ENCODE assay signal across 21 mouse cellular contexts in the genomic region with DNA sequence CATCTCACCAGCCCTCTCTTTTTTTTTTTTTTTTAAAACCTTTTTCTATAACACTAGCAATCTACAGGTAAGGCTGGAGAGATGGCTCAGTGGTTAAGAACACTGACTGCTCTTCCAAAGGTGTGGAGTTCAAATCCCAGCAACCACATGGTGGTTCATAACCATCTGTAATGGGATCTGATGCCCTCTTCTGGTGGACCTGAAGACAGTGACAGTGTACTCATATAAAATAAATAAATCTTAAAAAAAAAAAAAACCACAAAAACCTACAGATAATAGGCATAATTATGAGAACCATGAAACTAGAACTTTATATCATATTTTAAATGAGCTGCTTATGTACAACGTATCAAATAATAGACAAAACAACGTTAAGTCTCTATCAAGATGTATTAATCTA.
DNase-seq lines count a peak whose midpoint lies in the region; ATAC-seq and TF ChIP-seq lines count a peak whose summit lies in the region.
"Had no signal": no experiment of that assay in that cellular context is flagged by ENCODE, and none has a peak within 500 bp of the region (broad histone marks: within the 10 kb centered on the region; RNA-seq: fewer than 3 reads in every experiment).

No protein-coding gene starts in this region.

- H3K36me3 ChIP-seq in heart, postnatal 0 days (replicated peaks; ENCODE audit: control insufficient read depth, insufficient read depth, low read length), result no peaks in the 10 kb centered on the region
- no peaks in the 10 kb centered on the region for H3K36me3 ChIP-seq in liver, postnatal 0 days (replicated peaks; ENCODE audit: insufficient read depth, low read length)
- peaks cover 0 to 17% of the 10 kb centered on the region in 2 experiments; a peak in 2 of 4 replicates for H3K36me3 ChIP-seq in MEL (ENCODE audit: control insufficient read depth in 1 of 2, insufficient read depth in 2 of 2, low read length in 2 of 2)
- H3K36me3 ChIP-seq: embryonic facial prominence, embryonic 13.5 days; forebrain, embryonic 12.5 days; hindbrain, embryonic 10.5 days; hindbrain, embryonic 15.5 days had no signal

- no peaks in the 10 kb centered on the region for H3K27me3 ChIP-seq in heart, postnatal 0 days (ENCODE audit: control insufficient read depth, insufficient read depth, low read length)
- H3K27me3 ChIP-seq in liver, postnatal 0 days (ENCODE audit: insufficient read depth, low read length), result no peaks in the 10 kb centered on the region
- H3K27me3 ChIP-seq in MEL (ENCODE audit: control insufficient read depth in 1 of 2, insufficient read depth in 2 of 2, low read length in 2 of 2), result no peaks in the 10 kb centered on the region
- H3K27me3 ChIP-seq: hindbrain, embryonic 15.5 days had no signal

- 0 out of 2 replicates have a peak, but pooled peaks have one; percentile 9 for TF ChIP-seq CTCF in heart, postnatal 0 days (IDR thresholded peaks at IDR 0.05; ENCODE audit: low read depth)
- peak; percentile 24 for TF ChIP-seq CTCF in liver, postnatal 0 days (IDR thresholded peaks at IDR 0.05; ENCODE audit: low read depth)
- TF ChIP-seq CTCF in MEL (IDR thresholded peaks at IDR 0.05 in 2 of 3, conservative IDR thresholded peaks at IDR 0.05 in 1 of 3; ENCODE audit: control insufficient read depth in 1 of 3, insufficient read depth in 1 of 3, low read depth in 2 of 3, low read length in 3 of 3, poor library complexity in 1 of 3, severe bottlenecking in 1 of 3), result peak in 1 of 3 experiments; percentile 48; a peak in 3 of 6 replicates

- H3K27ac ChIP-seq in heart, postnatal 0 days (ENCODE audit: low read depth), result no peak overlapping the region
- no peak overlapping the region for H3K27ac ChIP-seq in liver, postnatal 0 days (ENCODE audit: low read depth)
- H3K27ac ChIP-seq in MEL (ENCODE audit: control insufficient read depth, low read depth, low read length), result no peak overlapping the region
- H3K27ac ChIP-seq: embryonic facial prominence, embryonic 13.5 days; forebrain, embryonic 12.5 days; hindbrain, embryonic 10.5 days; hindbrain, embryonic 15.5 days had no signal

- no peak overlapping the region for H3K4me3 ChIP-seq in heart, postnatal 0 days (ENCODE audit: low read depth, low read length)
- H3K4me3 ChIP-seq in liver, postnatal 0 days (ENCODE audit: low read depth, low read length), result no peak overlapping the region
- no peak overlapping the region for H3K4me3 ChIP-seq in MEL (ENCODE audit: control insufficient read depth in 1 of 2, insufficient read depth in 1 of 2, low read depth in 2 of 2, low read length in 2 of 2)
- H3K4me3 ChIP-seq: embryonic facial prominence, embryonic 13.5 days; forebrain, embryonic 12.5 days; hindbrain, embryonic 10.5 days; hindbrain, embryonic 15.5 days had no signal

- TF ChIP-seq RAD21 in MEL (IDR thresholded peaks at IDR 0.05; ENCODE audit: low read depth, low read length), result peak; percentile 40

- 95% methylated on average over 2 of the region's 2 CpGs for WGBS in heart, postnatal 0 days
- WGBS in liver, postnatal 0 days (ENCODE audit: insufficient replicate concordance), result 82% methylated on average over 2 of the region's 2 CpGs

- no peak for TF ChIP-seq POLR2A in MEL (IDR thresholded peaks at IDR 0.05; ENCODE audit: control insufficient read depth in 1 of 2, insufficient read depth in 1 of 2, low read depth in 1 of 2, low read length in 2 of 2, poor library complexity in 1 of 2)

- no peak overlapping the region for H3K9ac ChIP-seq in heart, postnatal 0 days (replicated peaks; ENCODE audit: low read depth, low read length)
- H3K9ac ChIP-seq in liver, postnatal 0 days (replicated peaks), result no peak overlapping the region
- H3K9ac ChIP-seq in MEL (ENCODE audit: control insufficient read depth, low read depth, low read length, poor library complexity, severe bottlenecking), result no peak overlapping the region
- H3K9ac ChIP-seq: embryonic facial prominence, embryonic 13.5 days; forebrain, embryonic 12.5 days; hindbrain, embryonic 15.5 days had no signal

- DNase-seq in heart, postnatal 0 days (ENCODE audit: low spot score), result no peak
- DNase-seq in heart, postnatal 4 days, result no peak
- DNase-seq in liver, postnatal 0 days, result no peak
- DNase-seq in liver (no peak), MEL (ENCODE audit: low read depth, low spot score) (peak; percentile 31)
- peak; percentile 43 for DNase-seq in CD4-positive helper T cell, adult 2 months (ENCODE audit: low read depth, low spot score)
- DNase-seq in B cell, adult 2 months, result no peak
- no peak for DNase-seq in right cerebral cortex, adult 2 months (ENCODE audit: low spot score in 2 of 2)
- DNase-seq: adrenal gland, adult 2 months; adrenal gland, postnatal 25 days; cerebellum, adult 18-20 months; cerebellum, adult 9-11 months; cerebellum, postnatal 36 days; gastrocnemius, postnatal 25 days; heart, postnatal 14 days had no signal

- H3K4me1 ChIP-seq in heart, postnatal 0 days (ENCODE audit: control insufficient read depth, insufficient read depth), result no peaks in the 10 kb centered on the region
- H3K4me1 ChIP-seq in liver, postnatal 0 days (ENCODE audit: insufficient read depth), result peaks cover 5% of the 10 kb centered on the region; the same call in 1 of the 2 replicates
- H3K4me1 ChIP-seq in MEL (ENCODE audit: control insufficient read depth in 1 of 2, insufficient read depth in 2 of 2, low read length in 2 of 2), result peaks cover 5 to 17% of the 10 kb centered on the region in 2 experiments

- no peaks in the 10 kb centered on the region for H3K9me3 ChIP-seq in heart, postnatal 0 days (replicated peaks; ENCODE audit: control insufficient read depth, low read length)
- no peaks in the 10 kb centered on the region for H3K9me3 ChIP-seq in liver, postnatal 0 days (ENCODE audit: low read length)
- no peaks in the 10 kb centered on the region for H3K9me3 ChIP-seq in MEL (replicated peaks; ENCODE audit: insufficient read depth, low read length)
- H3K9me3 ChIP-seq: embryonic facial prominence, embryonic 13.5 days; forebrain, embryonic 12.5 days; hindbrain, embryonic 10.5 days; hindbrain, embryonic 15.5 days had no signal

- no peak overlapping the region for H3K4me2 ChIP-seq in heart, postnatal 0 days (ENCODE audit: low read depth, low read length)
- H3K4me2 ChIP-seq in liver, postnatal 0 days (ENCODE audit: low read depth, low read length), result no peak overlapping the region
- H3K4me2 ChIP-seq: embryonic facial prominence, embryonic 13.5 days; forebrain, embryonic 12.5 days; hindbrain, embryonic 15.5 days had no signal

- TF ChIP-seq EP300 in heart, postnatal 0 days (IDR thresholded peaks at IDR 0.05; ENCODE audit: low read depth), result no peak
- TF ChIP-seq EP300 in liver, postnatal 0 days (IDR thresholded peaks at IDR 0.05; ENCODE audit: low read depth), result no peak
- TF ChIP-seq EP300 in MEL (IDR thresholded peaks at IDR 0.05; ENCODE audit: low read depth in 1 of 2, low read length in 2 of 2), result no peak

- H3K79me2 ChIP-seq in MEL (ENCODE audit: control insufficient read depth, insufficient read depth, low read length, poor library complexity), result no peaks in the 10 kb centered on the region

- ATAC-seq in heart, postnatal 0 days (ENCODE audit: insufficient read depth, low read depth), result no peak
- ATAC-seq in liver, postnatal 0 days, result no peak
- ATAC-seq: forebrain, embryonic 16.5 days; inflammation-experienced regulatory T-cells, adult 6 months had no signal

TF ChIP-seq in MEL, 35 proteins besides CTCF, POLR2A, EP300 and RAD21:
- TF ChIP-seq MEF2A (IDR thresholded peaks at IDR 0.05; ENCODE audit: extremely low read depth, insufficient replicate concordance, low read depth, low read length, poor library complexity, severe bottlenecking) (no peak), NRF1 (IDR thresholded peaks at IDR 0.05; ENCODE audit: insufficient read depth, low read depth, low read length, poor library complexity, severe bottlenecking) (no peak), ZKSCAN1 (IDR thresholded peaks at IDR 0.05; ENCODE audit: low read depth, low read length) (peak; percentile 83), UBTF (IDR thresholded peaks at IDR 0.05; ENCODE audit: borderline replicate concordance, insufficient read depth, low read depth, low read length) (no peak), SIN3A (IDR thresholded peaks at IDR 0.05; ENCODE audit: low read length) (peak; percentile 27; the same call in 1 of the 2 replicates), MAX (IDR thresholded peaks at IDR 0.05; ENCODE audit: low read length) (no peak), MYC (IDR thresholded peaks at IDR 0.05; ENCODE audit: low read depth, low read length) (peak; percentile 63; the same call in 1 of the 2 replicates), NELFE (IDR thresholded peaks at IDR 0.05; ENCODE audit: low read depth, low read length) (no peak), USF2 (IDR thresholded peaks at IDR 0.05; ENCODE audit: borderline replicate concordance in 1 of 2, insufficient read depth in 1 of 2, low read depth in 1 of 2, low read length in 2 of 2) (no peak), RCOR1 (IDR thresholded peaks at IDR 0.05; ENCODE audit: low read depth, low read length) (no peak), ZC3H11A (IDR thresholded peaks at IDR 0.05; ENCODE audit: low read depth, low read length) (peak; percentile 50), ZNF384 (IDR thresholded peaks at IDR 0.05; ENCODE audit: low read depth, low read length) (peak; percentile 80), ELF1 (IDR thresholded peaks at IDR 0.05; ENCODE audit: low read depth, low read length) (no peak), SMC3 (IDR thresholded peaks at IDR 0.05; ENCODE audit: low read depth, low read length) (peak; percentile 56), CHD1 (IDR thresholded peaks at IDR 0.05; ENCODE audit: low read depth, low read length) (no peak)

Comparison
In these comparisons a context has a peak if more than half of its experiments do, and no peak if none do; other contexts are left out.
1. DNase-seq: peak in CD4-positive helper T cell, adult 2 months (single experiment) and MEL (single experiment); none in heart, postnatal 0 days (single experiment), heart, postnatal 4 days (single experiment), liver, postnatal 0 days (single experiment), liver (single experiment), B cell, adult 2 months (0 of 2) and right cerebral cortex, adult 2 months (0 of 2).